Mouse (Mus musculus): Measurements from ENCODE around the gene Cdc42ep3.

DNA sequence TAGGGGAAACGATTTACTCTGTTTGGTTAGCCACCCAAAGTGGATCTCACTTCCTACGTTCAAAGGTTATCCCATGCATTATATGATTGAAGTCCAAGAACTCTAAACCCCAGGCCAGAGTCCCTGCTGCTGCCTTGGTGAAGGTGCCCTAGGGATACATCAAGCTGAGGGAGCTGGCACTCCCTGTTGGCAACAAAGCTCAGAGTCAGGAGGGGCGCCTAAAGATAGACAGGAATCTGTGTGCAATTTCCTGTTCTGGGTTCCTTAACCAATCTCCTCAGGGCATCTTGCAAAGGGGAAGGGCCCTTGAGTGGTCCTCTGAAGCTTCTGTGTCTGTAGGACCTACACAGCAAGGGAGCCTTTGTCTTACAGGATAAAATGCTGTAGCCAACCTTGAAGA is 22.0 kb downstream of the Cdc42ep3 start:
- TF ChIP-seq CTCF (IDR thresholded peaks at IDR 0.05; ENCODE audit: low read depth, low read length): no peak
- TF ChIP-seq GATA1 (IDR thresholded peaks at IDR 0.05; ENCODE audit: borderline replicate concordance, low read length): no peak
- TF ChIP-seq POLR2AphosphoS5 (IDR thresholded peaks at IDR 0.05; ENCODE audit: insufficient replicate concordance, low read depth, low read length): no peak

Measured in G1E (cell line).